8 mouse cellular contexts compared by ENCODE assay signal in the genomic region with DNA sequence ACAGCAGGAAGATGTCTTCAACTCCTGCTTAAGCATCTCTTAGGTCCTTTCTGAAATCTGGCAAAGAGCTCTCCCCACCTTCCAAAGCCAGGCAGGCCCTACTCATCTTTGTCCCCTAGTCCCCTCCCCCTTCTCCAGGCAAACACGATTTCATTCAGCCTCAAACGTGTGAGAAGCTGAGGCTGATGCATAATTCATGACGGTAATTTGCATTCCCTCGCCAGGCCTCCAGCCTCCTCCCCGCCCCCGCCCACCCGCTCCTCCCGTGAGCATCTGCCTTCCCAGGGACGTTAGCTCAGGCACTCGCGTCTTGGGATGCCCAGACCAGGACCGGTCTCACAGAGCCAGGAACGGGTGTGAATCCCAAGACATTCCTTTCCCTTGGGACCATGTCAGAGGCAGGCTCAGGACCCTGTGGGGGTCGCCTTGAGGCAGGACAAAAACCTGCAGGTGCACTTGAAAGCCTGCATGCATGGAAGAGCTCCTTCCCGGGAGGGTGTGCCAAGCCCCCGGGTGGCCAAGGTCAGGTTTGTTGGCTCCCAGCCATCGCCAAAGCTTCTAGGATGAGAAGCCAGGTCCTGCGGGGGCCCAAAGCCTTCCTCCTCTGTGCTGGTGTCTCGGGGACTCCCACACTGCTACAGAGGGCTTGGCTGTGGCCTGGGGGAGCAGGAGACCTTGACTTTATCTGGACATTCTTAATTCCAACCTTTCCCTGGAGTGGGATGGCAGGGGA. TPM values are rescaled to one million over a fixed set of nuclear protein-coding genes. Genes with fewer than 3 reads are reported as not detected.
DNase-seq lines count a peak whose midpoint lies in the region; ATAC-seq lines count a peak whose summit lies in the region.

No protein-coding gene starts in this region.

- no peaks in the 10 kb centered on the region for H3K27me3 ChIP-seq in kidney, embryonic 14.5 days (ENCODE audit: control insufficient read depth, insufficient read depth, low read length)
- no peaks in the 10 kb centered on the region for H3K27me3 ChIP-seq in intestine, embryonic 15.5 days (replicated peaks)
- peaks cover 4% of the 10 kb centered on the region; the same call in 1 of the 2 replicates for H3K27me3 ChIP-seq in midbrain, embryonic 13.5 days

- H3K9ac ChIP-seq in kidney, embryonic 14.5 days (ENCODE audit: low read depth, low read length): no peak overlapping the region
- no peak overlapping the region for H3K9ac ChIP-seq in intestine, embryonic 15.5 days
- peak overlapping the region; percentile 48 for H3K9ac ChIP-seq in midbrain, embryonic 13.5 days (replicated peaks)

- H3K9me3 ChIP-seq in kidney, embryonic 14.5 days (ENCODE audit: control insufficient read depth, low read length): no peaks in the 10 kb centered on the region
- H3K9me3 ChIP-seq in intestine, embryonic 15.5 days: no peaks in the 10 kb centered on the region
- H3K9me3 ChIP-seq in midbrain, embryonic 13.5 days: no peaks in the 10 kb centered on the region

- peak overlapping the region; percentile 31 for H3K4me2 ChIP-seq in kidney, embryonic 14.5 days (replicated peaks; ENCODE audit: low read depth, low read length)
- H3K4me2 ChIP-seq in intestine, embryonic 15.5 days (replicated peaks): no peak overlapping the region
- peak overlapping the region; percentile 54 for H3K4me2 ChIP-seq in midbrain, embryonic 13.5 days (replicated peaks)

- H3K27ac ChIP-seq in kidney, embryonic 14.5 days (ENCODE audit: low read depth, low read length): no peak overlapping the region
- H3K27ac ChIP-seq in intestine, embryonic 15.5 days: no peak overlapping the region
- H3K27ac ChIP-seq in midbrain, embryonic 13.5 days: peak overlapping the region; percentile 65

- WGBS in kidney, embryonic 14.5 days: 4% methylated on average over 19 of the region's 19 CpGs
- 8% methylated on average over 19 of the region's 19 CpGs for WGBS in intestine, embryonic 15.5 days
- WGBS in midbrain, embryonic 13.5 days: 3% methylated on average over 19 of the region's 19 CpGs

- DNase-seq in kidney, adult 18-20 months: no peak
- DNase-seq in embryo, embryonic 11.5 days (ENCODE audit: low read depth, low spot score): peak; percentile 52
- no peak for DNase-seq in lung, postnatal 14 days
- no peak for DNase-seq in urinary bladder, postnatal 25 days (ENCODE audit: low spot score)

- H3K36me3 ChIP-seq in kidney, embryonic 14.5 days (ENCODE audit: control insufficient read depth, insufficient read depth, low read length): no peaks in the 10 kb centered on the region
- H3K36me3 ChIP-seq in intestine, embryonic 15.5 days: no peaks in the 10 kb centered on the region
- H3K36me3 ChIP-seq in midbrain, embryonic 13.5 days: no peaks in the 10 kb centered on the region

- ATAC-seq in kidney, embryonic 14.5 days (ENCODE audit: low FRiP score, low TSS enrichment): peak; percentile 58
- ATAC-seq in intestine, embryonic 15.5 days: peak; percentile 29; the same call in 1 of the 2 replicates
- peak; percentile 91 for ATAC-seq in midbrain, embryonic 13.5 days
- ATAC-seq in megakaryocyte, adult 5-6 weeks (ENCODE audit: poor library complexity, severe bottlenecking): no peak

- H3K4me3 ChIP-seq in kidney, embryonic 14.5 days (ENCODE audit: low read length): no peak overlapping the region; the same call in 1 of the 2 replicates
- no peak overlapping the region for H3K4me3 ChIP-seq in intestine, embryonic 15.5 days (replicated peaks)
- H3K4me3 ChIP-seq in midbrain, embryonic 13.5 days (replicated peaks): peak overlapping the region; percentile 21

- no peaks in the 10 kb centered on the region; the same call in 1 of the 2 replicates for H3K4me1 ChIP-seq in kidney, embryonic 14.5 days (ENCODE audit: control insufficient read depth, insufficient read depth, low read length)
- H3K4me1 ChIP-seq in intestine, embryonic 15.5 days (replicated peaks): 0 out of 2 replicates have a peak, but pooled peaks cover 4% of the 10 kb centered on the region
- peaks cover 27% of the 10 kb centered on the region for H3K4me1 ChIP-seq in midbrain, embryonic 13.5 days (replicated peaks)

RNA-seq across cellular contexts. Expression of a gene that starts 33.2 kb away (rescaled TPM):
- 0.16 TPM in 2 replicates for polyA plus RNA-seq in kidney, embryonic 14.5 days (2014; fragmentation: Nextera tagmentation; extraction: Ambion mirVana)
- polyA plus RNA-seq in intestine, embryonic 15.5 days (2015; fragmentation: Nextera tagmentation; extraction: Ambion mirVana): 0.11 and 0.16 TPM in 2 replicates
- 1.2 and 1.6 TPM in 2 replicates for polyA plus RNA-seq in midbrain, embryonic 13.5 days (2015; fragmentation: Nextera tagmentation; extraction: Ambion mirVana)
- total RNA-seq in megakaryocyte, adult 5-6 weeks (2015): not detected in 2 replicates
- not detected in 2 replicates for total RNA-seq in megakaryocyte, adult 5-6 weeks (2017)
